Mouse (Mus musculus): ENCODE data around the gene Cd24a.
A peak's percentile ranks its signal among the peaks of the same experiment; 100 is the strongest.

The Cd24a gene

DNA sequence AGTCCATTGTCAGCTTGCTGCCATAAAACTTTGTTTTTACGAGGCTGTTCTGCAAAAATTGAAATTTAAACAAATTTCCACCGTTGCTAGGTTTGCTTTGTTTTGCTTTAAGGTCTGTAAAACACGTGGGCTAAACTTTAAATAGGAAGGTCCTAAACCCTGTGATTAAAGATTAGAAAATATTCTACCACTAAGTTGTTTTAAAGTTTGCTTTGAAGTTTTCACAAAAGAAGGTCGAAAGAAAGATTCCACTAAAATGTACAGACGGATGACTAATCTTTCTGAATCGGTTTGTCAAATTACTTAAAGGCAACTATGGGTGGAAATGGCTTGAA lies at the start of gene Cd24a:
TSS of gene Cd24a (plus strand) at position 288 of the 335 bp plus-strand sequence.
- no peak for DNase-seq (ENCODE audit: low spot score in 2 of 2)

DNA sequence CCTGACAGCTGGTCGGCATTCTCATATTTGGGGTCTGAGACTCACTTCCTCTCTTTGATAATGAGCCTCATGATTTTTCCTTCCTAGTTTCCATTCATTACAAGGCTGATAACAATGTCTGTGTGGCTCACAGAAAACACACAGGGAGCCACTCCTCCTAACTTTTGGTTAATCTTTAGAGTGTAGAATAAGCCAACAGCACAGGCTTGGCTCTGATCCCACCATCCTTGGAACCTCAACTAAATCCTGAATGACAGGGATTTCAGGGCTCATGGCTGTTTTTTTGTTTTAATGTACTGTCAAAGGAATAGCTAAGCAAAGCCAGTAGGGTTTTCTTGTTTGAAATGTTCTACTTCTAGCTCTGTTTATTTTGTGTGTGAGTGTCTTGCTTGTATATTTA lies 43.7 kb upstream of the Cd24a start:
- DNase-seq (ENCODE audit: low spot score in 2 of 2), result no peak

DNA sequence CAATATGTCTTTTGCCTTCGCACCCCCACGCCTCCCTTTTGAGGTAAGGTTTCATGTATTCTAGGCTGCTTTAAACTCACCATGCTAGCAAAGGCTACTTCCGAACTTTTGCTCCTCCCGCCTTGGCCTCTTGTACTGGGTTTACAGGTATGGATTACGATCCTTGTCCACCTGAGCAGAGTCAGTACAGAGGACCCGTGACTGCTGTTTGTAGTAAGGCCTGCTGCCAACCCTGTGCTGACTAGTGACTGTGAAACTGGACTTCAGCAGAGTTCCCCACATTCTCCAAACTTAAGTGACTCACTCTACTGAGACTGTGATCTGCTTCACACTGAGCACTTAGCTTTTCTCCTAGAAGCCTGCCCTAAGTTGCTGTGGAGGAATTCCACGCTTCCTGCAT lies 40.4 kb upstream of the Cd24a start:
- no peak for DNase-seq (ENCODE audit: low spot score in 2 of 2)

DNA sequence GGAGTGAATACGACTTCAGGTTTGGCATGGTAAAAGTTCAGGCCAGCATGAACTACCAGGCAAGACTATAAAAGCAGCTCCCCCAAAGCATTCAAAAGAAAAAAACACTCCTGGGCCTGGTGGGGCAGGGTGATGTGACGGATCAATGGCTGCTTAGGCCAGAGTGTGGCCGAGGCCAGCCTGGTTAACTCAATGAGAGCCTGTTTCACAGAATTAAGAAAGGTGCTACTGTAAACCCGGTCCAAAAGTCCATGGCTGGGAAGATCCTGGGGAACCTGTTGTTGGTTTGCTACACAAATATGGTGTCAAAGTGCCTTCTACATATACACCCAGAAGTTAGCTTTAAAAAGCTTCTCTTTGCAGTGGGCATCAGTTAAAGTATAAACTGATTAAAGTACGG lies 39.3 kb upstream of the Cd24a start:
- DNase-seq (ENCODE audit: low spot score in 2 of 2), result no peak

DNA sequence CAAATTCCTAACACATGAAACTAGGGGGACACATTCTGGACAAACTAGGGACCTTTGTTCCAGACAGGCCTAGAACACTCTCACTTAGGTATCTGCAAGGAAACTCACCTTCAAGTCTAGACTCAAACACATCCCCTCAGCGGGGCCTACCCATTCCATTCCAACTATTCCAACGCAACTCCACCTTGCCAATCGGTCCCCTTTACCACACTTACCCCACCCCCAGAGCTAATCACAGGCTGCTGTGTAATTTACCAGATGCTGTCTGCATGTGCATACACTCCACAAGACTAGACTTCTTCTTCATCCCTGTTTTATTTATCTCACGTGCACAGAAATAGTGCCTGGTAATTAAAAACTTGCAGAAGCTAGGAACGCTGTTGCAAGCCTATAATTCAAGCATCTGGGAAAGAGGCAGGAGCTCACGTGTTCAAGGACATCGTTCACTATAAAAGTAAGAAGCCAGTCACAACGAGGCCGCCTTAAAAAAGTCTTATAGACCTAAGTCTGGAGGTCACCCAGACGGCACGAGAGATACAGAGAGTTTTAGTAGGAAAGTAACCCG lies 38.3 kb upstream of the Cd24a start:
- no peak for DNase-seq (ENCODE audit: low spot score in 2 of 2)

DNA sequence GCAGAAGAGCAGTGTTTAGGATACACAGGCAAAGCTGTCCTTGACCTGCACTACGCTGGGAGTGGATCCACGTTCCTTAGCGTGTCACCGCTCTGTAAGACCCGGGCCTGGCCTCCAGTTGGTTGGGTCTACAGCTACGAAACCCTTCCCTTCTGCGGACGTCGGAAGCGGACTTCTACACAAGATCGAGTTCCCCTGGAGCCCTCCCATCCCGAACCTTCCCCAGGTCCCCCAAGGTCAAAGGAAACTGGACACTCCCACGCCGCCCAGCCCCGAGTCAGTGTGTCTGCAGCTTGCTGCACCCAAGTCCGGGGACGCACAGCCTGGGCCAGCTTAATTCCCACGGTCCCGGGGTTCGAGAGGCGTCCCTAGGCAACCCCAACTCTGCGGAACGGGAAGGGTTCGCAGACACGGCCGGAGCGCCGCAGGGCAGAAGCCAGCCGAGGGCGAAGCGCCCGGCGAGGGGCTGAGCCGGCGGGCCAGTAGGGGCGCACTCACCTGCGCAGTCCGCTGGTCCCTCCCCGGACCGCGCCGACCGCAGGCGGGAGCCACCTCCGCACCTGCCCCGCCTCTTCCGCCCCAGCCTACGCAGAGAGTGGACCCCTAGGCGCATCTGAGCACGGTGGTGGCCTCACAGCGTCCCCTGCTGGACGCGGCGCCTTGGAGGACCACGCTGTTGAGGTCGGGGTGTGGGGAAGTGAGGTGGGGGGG lies 37.5 kb upstream of the Cd24a start, which contains the start of gene 1700021F05Rik:
TSS of gene 1700021F05Rik (minus strand) at position 553 of the 711 bp plus-strand sequence.
- DNase-seq (ENCODE audit: low spot score in 2 of 2), result peak; percentile 94 to 95

DNA sequence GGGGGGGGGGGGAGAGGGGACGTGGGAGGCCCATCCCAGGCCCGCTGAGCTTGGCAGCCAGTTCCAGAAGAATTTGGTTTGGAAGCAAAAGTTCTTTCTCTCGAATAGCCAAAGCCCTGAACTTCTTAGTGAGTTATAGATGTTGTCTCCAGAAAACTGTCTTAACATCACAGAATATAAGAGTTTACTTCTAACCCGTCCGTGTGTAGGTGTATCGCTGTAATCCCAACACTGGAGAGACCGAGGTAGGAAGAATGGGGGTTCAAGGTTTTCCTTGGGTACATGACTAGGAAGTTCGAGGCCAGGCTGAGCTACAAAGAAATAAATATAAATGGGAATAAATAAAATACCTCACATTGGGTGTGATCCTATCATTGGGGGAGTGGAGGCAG lies 36.9 kb upstream of the Cd24a start:
- DNase-seq (ENCODE audit: low spot score in 2 of 2), result no peak

DNA sequence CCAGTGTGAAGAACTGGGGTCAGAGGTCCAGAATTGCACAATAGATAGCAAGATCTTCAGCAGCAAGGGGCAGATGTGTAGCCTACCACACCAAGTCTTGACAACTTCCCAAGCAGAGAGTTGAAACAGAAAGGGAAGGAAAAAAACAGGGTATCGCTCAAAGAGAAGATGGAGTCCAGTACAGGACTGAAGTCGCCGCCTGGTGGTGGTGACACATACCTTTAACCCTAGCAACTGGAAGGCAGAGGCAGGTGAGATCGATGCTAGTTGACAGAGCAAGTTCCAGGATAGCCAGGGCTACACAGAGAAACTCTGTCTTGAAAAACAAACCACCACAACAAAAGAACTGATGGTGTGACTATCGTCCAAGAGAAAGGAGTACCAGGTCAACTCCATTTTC lies 28.7 kb upstream of the Cd24a start:
- DNase-seq (ENCODE audit: low spot score in 2 of 2), result no peak

DNA sequence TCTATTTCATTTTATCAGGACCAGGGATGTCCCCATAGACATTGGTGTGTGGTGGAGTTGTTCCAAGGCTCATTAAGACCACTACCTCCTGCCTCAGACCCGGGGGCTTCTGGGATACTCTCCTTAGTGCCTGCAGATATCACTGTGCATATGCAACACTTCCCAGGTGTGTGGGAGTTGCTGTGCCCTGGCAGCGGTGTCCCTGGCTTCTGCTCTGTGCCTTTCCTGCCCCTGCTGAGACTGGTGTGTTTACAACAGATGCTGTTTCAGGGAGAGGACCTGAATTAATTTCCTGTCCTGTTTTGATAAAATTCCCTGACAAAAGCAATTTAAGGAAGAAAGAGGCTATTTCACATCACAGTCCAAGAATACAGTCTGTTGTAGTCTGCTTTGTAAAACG lies 27.2 kb upstream of the Cd24a start:
- DNase-seq (ENCODE audit: low spot score in 2 of 2), result no peak

DNA sequence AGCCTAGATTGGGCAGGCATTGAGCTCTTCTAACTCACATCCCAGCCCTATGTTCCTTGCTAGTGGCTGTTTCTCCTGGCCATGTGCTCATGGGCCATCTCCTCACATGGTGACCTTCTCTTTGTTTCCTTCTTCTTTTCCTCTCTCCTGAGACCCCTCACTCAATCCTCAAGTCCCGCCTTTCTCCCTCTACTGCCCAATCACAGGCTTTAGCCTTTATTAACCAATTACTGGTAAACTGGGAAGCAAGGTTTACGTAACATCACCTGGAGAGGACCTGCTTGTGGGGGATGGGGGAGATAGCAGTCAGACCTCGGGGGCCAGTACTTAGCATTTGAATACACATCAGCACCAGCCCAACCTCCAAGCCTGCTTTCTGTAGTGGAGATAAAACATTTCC lies 26.7 kb upstream of the Cd24a start:
- DNase-seq (ENCODE audit: low spot score in 2 of 2), result no peak

DNA sequence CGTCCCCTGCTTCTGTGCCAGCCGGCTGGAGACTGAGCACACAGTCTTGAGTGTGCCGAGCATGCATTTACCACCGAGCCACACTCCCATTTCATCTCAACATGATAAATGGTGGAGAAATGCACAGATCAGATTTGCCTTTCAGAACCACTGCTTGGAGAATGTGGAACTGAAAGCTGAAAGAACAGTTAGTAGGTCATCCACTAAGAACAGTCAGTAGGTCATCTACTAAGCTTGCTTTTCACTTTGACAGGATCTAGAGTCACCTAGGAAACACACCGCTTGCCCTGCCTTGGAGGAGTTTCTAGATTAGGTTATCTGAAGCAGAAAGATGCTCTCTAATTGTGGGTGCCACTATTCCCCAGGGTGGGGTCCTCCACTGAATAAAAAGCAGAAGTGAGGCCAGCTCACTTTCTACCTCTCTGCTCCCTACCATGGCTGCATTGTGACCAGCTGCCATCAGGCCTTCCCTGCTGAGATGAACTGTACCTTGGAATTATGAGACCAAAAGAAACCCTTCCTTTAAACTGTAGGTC lies 20.4 kb upstream of the Cd24a start:
- DNase-seq (ENCODE audit: low spot score in 2 of 2), result no peak

DNA sequence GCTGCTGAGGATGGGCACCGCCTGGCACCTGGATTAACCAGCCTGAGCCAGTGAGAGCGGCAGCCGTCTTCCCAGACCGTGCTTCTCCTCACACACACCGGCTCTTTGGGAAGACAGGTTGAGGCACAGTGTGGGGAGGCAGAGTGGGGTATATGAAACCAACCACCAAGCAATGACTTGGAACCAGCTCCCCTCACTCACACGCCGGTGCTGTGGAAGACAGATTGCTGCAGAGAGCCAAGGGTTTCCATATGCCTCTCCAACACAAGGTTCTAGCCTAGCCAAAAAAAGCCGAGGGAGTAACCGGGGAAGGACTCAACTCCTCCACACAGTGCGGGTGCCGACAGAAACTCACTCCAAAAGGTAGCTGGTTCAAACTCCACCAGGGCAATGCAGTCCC lies 18.8 kb upstream of the Cd24a start:
- no peak for DNase-seq (ENCODE audit: low spot score in 2 of 2)

DNA sequence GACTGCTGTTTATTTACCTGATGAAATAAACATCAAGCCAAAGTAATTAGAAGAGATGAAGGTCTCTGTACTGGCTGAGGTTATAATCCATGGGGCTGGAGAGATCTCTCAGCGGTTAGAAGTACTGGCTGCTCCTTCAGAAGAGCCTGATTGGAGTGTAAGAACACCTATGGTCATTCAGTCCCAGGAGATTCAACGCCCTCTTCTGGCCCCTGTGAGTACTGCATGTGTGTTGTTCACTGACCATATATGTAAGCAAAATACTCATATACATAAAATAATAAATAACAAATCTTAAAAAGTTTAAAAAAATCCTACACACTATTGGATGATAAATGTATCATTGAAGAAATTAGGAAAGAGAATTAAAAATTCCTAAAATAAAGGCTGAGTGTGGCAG lies 17.3 kb upstream of the Cd24a start:
- DNase-seq (ENCODE audit: low spot score in 2 of 2), result no peak

DNA sequence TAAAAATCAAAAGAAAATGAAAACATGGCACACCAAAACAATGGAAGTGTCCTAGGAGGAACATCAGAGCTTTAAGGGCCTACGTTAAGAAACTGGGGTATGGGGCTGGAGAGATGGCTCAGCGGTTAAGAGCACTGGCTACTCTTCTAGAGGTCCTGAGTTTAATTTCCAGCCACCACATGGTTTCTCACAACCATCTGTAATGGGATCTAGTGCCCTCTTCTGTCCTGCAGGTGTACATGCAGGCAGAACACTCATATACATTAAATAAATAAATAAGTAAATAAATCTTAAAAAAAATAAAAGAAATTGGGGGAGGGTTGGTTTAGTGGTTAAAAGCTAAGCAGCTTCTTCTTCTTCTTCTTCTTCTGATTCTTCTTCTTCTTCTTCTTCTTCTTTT lies 16.8 kb upstream of the Cd24a start:
- no peak for DNase-seq (ENCODE audit: low spot score in 2 of 2)

DNA sequence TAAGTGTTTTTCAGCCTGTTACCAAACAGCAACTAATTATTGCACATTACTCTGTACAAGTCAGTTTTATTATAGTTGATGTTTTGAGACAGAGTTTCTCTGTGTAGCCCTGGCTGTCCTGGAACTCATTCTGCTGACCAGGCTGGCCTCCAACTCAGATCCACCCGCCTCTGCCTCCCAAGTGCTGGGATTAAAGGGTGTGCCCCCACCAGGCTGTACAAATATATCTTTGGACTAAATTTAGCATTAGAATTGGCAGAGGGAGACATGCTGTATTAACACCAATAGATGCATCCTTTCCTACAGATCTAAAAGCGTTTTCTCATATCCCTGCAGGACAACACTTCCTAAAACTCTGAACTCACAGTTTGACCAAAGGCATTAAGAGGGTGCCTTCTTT lies 3.7 kb upstream of the Cd24a start:
- no peak for DNase-seq (ENCODE audit: low spot score in 2 of 2)

DNA sequence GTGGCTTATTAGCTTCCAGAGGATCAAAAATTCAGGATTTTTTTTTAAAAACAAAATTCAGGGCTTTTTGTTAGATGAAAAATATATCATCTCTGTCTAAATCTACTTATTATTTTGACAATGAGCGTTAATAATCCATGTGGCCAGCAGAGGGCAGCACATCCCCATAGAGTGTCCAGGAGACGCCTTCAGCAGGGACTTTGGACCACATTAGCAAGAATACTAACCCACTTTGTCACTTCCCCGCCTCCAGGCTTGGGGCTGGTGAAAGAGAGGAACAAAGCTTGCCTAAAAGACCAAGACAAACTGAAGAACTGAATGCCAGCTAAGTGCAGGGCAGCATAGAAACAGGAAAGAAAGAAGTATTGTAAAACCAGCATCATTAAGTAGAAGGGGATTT lies 3.1 kb upstream of the Cd24a start:
- DNase-seq (ENCODE audit: low spot score in 2 of 2), result peak; percentile 82 to 88

DNA sequence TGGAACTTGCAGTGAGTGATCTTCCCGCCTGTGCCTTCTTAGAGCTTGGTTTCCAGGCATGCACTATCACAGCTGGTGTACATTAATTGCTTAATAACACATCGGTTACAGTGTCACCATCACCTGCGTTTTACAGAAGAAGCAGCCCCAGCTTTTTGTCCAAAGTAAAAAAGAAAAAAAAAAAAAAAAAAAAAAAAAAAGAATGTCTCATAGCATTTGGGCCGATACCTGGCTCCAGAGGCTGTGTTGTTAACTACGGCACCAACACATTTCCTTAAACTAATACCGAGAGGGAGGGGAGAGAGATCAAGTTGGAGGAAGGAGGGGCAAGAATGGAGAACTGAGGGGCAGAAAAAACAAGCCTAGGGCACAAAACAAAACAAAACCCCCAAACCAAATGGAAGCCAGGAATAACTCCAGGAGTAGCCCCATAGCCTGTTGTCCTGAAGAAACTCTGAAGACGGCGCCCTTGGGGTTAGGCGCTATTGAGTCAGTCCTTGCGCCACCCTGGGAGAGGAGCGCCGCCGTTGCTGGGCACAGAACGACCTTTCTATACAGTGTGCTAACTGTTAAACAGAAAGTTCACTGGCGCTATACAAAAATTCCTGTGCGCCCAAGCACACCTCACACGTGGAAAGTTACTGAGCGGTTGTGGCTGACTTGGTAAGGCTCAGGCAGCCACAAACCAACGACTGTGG lies 636 bp upstream of the Cd24a start:
- DNase-seq (ENCODE audit: low spot score in 2 of 2), result no peak

DNA sequence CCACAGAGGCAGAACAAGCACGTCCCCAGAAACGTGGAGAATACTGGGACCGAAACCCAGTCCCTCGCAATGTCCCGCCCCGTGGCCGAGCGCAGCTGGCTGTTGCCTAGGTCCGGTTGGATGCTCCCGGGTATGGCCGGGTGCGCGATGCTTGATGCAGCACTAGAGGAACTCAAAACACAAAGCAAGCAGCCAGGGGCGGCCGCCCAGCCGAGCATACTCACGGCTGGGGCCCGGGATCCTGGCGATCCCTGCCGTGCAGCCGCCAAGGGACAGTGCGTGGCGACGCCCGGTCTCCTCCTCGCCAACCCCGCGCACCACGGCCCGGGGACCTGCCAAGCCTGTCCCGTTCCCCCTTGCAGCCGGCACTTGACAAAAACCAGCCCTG lies 276 bp downstream of the Cd24a start:
- DNase-seq (ENCODE audit: low spot score in 2 of 2), result peak in 1 of 2 experiments; percentile 33

DNA sequence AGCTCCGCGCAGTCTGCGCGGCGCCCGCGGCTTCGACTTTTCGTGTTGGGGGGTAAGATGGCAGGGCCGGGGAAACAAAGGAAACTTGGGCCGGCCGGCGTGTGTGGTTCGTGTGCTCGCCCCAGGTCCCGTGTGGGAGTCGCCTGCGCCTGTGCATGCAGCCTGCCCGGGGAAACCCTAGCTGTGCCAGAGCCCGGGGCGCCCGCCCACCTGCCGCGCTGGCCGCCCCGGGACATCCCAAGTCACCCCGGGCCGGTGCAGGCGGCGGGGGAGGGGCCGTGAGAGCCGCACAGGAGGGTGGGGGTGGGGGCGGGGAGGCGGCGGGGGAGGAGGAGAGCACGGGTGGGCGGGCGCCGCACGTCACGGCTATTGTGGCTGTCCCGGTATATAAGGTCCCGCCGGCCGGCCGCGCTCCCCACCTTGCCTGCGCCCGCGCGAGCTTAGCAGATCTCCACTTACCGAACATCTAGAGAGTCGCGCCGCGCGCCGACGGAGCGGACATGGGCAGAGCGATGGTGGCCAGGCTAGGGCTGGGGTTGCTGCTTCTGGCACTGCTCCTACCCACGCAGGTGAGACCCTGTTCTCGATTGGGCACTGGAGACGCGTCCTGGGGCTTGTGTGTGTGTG lies 783 bp downstream of the Cd24a start:
- DNase-seq (ENCODE audit: low spot score in 2 of 2), result no peak

DNA sequence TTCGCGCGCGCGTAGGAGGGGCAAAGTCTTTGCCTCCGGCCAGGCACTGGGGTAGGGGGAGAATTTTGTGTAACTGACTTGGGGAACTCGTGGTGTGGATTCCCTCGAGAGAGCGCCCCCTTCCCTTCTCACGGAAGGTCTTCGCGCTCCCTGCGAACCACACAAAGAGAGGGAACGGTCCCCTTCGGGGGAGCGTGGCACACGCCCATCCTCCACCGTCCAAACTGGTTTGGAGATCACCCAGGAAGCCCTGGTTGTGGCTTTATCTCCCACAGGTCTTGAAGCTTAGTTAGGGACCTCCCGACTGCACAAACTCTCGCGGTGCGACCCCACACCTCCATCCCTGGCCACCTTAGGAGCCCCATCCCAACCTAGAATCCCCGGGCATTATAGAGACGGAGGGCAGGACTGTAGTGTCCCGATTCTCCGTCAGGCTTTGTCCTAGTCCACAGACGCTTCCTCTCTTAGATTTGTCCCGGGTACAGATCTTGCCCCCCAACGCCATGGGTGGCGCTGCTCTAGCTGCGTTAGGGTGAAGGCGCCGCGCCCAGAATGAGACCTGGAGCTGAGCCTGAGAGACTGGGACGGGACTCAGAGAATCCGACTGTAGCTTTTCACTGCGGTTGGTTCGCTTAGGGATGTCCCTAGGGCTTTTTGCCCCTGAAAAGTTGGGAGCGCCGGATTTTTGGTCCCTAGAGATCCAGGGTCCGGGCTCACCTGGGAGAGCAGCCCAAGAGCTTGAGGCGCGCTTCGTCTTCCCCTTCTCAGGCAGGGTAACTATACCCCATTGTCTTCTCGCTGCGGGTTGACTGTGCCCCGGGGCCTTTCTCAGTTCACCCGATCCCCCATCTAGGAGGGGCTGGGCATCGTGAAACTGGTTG lies 1.5 kb downstream of the Cd24a start:
- no peak for DNase-seq (ENCODE audit: low spot score in 2 of 2)

DNA sequence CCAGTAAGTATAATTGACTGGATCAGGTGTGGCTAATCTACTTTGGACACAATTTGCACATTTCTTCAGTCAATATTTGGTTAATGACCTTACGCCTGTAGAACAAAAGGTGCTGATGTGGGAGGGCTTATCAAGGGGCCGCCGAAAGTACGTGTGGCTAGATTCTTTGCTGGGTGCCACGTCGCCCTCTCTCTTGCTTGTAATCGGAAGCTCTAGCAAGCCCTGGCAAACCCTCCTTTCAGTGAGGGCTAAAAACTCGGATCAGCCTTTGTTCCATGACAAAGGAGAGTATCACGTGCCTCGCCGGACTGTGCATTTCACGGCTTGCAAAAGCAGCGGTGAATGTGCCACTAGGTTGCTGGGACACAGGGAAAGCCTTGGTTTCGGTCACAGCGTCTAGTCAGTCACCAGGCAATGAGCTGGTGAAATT lies 2.6 kb downstream of the Cd24a start:
- DNase-seq (ENCODE audit: low spot score in 2 of 2), result peak in 1 of 2 experiments; percentile 6

DNA sequence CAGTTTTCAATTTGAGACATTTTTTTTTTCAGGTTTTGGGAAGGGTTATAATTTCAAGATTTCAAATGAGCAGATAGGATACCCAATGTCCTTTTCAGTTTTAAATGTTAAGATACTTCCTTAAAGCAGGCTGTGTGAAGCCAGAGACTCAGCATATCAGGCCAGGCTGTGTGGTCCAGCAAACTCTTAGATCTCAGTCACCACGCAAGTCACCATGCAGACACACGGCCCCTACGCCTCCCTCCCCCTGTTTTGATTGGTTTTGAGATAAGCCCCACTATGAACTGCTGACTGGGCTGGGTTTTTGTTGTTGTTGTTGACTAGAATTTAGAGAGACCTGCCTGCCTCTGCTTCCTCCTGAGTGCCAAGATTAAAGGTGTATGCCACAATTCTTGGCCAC lies 3.2 kb downstream of the Cd24a start:
- no peak for DNase-seq (ENCODE audit: low spot score in 2 of 2)
